Mouse (Mus musculus): Measurements from ENCODE around the gene Spata9.

The Spata9 gene

GRCm38 (mm10) chr13:75992169-75993028, 25.4 kb downstream of the Spata9 start:
- DNase-seq (ENCODE audit: low read depth) = no peak

GRCm38 (mm10) chr13:76003272-76003671, 36.3 kb downstream of the Spata9 start:
- no peak for DNase-seq (ENCODE audit: low read depth)

- no peak for DNase-seq (ENCODE audit: low read depth)
Measured at GRCm38 (mm10) chr13:76014511-76014910, 47.6 kb downstream of the Spata9 start.

GRCm38 (mm10) chr13:76017465-76017864, 50.5 kb downstream of the Spata9 start:
- no peak for DNase-seq (ENCODE audit: low read depth)

GRCm38 (mm10) chr13:76017974-76018843, 51.3 kb downstream of the Spata9 start, which contains the start of gene Rfesd:
TSS of gene Rfesd (minus strand) at chr13:76018719.
- peak; percentile 98 for DNase-seq (ENCODE audit: low read depth)

GRCm38 (mm10) chr13:76018844-76019400, 52.0 kb downstream of the Spata9 start:
- DNase-seq (ENCODE audit: low read depth) = no peak

- peak; percentile 14 for DNase-seq (ENCODE audit: low read depth)
Measured at GRCm38 (mm10) chr13:76021782-76022181, 54.8 kb downstream of the Spata9 start.

- no peak for DNase-seq (ENCODE audit: low read depth)
Measured at GRCm38 (mm10) chr13:76024588-76024987, 57.6 kb downstream of the Spata9 start.

GRCm38 (mm10) chr13:76042455-76042854, 75.5 kb downstream of the Spata9 start:
- no peak for DNase-seq (ENCODE audit: low read depth)

GRCm38 (mm10) chr13:76044971-76045370, 78.0 kb downstream of the Spata9 start:
- no peak for DNase-seq (ENCODE audit: low read depth)

Data from naive thymus-derived CD4-positive, alpha-beta T cell, adult 2 months (primary cell).